Mouse (Mus musculus): ENCODE measurements at regions not wholly inside any gene's neighbourhood (a gene's known extent, or its start where the extent isn't known, plus 50 kb on each side); places are given as distances from the start of the nearest gene placed in this dataset.

- DNase-seq: no peak
Observed at GRCm38 (mm10) chr9:52225646-52226045, 57.3 kb upstream of the Zc3h12c start.

GRCm38 (mm10) chr9:52223509-52224113, 55.2 kb upstream of the Zc3h12c start:
- DNase-seq: no peak
